Mouse (Mus musculus): ENCODE measurements around the gene Pkd2. TPM values are rescaled to one million over a fixed set of nuclear protein-coding genes. Genes with fewer than 3 reads are reported as not detected.

Gene Pkd2
- polyA plus RNA-seq, 1 experiment from 2014 or later, result 0.99 TPM

DNA sequence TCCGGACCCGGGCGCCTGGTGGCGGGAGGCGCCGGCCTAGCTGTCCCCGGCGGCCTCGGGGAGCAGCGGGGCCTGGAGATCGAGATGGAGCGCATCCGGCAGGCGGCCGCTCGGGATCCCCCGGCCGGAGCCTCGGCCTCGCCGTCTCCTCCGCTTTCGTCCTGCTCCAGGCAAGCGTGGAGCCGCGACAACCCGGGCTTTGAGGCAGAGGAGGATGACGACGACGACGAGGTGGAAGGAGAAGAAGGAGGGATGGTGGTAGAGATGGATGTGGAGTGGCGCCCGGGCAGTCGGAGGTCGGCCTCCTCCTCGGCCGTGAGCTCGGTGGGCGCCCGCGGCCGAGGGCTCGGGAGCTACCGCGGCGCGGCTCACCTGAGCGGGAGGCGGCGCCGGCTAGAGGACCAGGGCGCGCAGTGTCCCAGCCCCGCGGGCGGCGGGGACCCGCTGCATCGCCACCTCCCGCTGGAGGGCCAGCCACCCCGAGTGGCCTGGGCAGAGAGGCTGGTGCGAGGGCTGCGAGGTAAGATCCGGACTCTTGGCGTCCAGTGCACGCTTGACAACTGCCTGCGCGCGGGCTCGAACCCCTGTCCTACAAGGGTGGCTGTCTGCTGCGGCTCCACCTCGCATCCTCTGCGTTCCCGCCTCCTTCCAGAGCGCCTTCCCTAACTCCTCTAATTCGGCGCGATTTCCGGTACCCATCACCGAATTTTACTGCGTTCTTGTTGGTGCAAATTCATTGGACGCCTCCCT, 631 bp downstream of the Pkd2 start:
- WGBS (ENCODE audit: insufficient replicate concordance), result 2% methylated on average over 52 of the region's 82 CpGs
- Histone ChIP-seq H3K27me3 (ENCODE audit: control insufficient read depth, insufficient read depth, low read depth, low read length) (peaks cover 16% of the 10 kb centered on the region), H3K36me3 (ENCODE audit: control insufficient read depth, insufficient read depth) (no peaks in the 10 kb centered on the region), H3K4me3 (ENCODE audit: low read depth, low read length) (peak overlapping the region; percentile 65), H3K27ac (ENCODE audit: low read length) (no peak overlapping the region), H3K9me3 (replicated peaks; ENCODE audit: control insufficient read depth, low read length) (no peaks in the 10 kb centered on the region), H3K4me1 (ENCODE audit: control insufficient read depth, low read depth, low read length) (no peaks in the 10 kb centered on the region), H3K4me2 (ENCODE audit: low read depth, low read length) (peak overlapping the region; percentile 60), H3K9ac (ENCODE audit: low read depth, low read length) (peak overlapping the region; percentile 51)
- peak; percentile 54 for ATAC-seq (ENCODE audit: low read depth)

DNA sequence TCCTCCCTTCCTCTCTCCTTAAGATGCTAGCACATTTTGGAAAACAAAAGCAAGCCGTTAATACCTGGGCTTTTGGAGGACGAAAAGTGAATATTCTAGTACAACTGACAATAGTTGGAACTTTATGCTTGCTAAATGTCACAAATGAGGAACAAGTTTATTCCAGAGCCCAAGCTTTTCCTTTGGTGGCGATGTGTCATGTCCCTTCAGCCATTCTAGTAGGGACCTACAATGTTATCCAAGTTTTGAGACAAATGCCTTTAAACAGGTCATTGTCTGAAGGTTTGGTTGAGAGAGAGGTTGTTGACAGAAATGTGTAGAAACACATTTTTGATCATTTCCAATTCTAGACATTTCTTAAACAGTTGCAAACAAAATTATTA, 1.2 kb downstream of the Pkd2 start:
- H3K9ac ChIP-seq (ENCODE audit: low read depth, low read length), result no peak overlapping the region

GRCm38 (mm10) chr5:104460856-104461255, 1.6 kb downstream of the Pkd2 start:
- Histone ChIP-seq H3K4me2 (ENCODE audit: low read depth, low read length) (no peak overlapping the region), H3K27me3 (ENCODE audit: control insufficient read depth, insufficient read depth, low read depth, low read length) (peaks cover 16% of the 10 kb centered on the region), H3K9ac (ENCODE audit: low read depth, low read length) (no peak overlapping the region), H3K4me3 (ENCODE audit: low read depth, low read length) (no peak overlapping the region), H3K4me1 (ENCODE audit: control insufficient read depth, low read depth, low read length) (no peaks in the 10 kb centered on the region), H3K27ac (ENCODE audit: low read length) (no peak overlapping the region), H3K36me3 (ENCODE audit: control insufficient read depth, insufficient read depth) (no peaks in the 10 kb centered on the region), H3K9me3 (replicated peaks; ENCODE audit: control insufficient read depth, low read length) (no peaks in the 10 kb centered on the region)
- 76% methylated on average over 6 of the region's 7 CpGs for WGBS (ENCODE audit: insufficient replicate concordance)
- no peak for ATAC-seq (ENCODE audit: low read depth)

More for the DNA sequence above, 1.2 kb downstream of the Pkd2 start:
- no peaks in the 10 kb centered on the region for H3K36me3 ChIP-seq (ENCODE audit: control insufficient read depth, insufficient read depth)
- no peaks in the 10 kb centered on the region for H3K4me1 ChIP-seq (ENCODE audit: control insufficient read depth, low read depth, low read length)
- H3K9me3 ChIP-seq (replicated peaks; ENCODE audit: control insufficient read depth, low read length), result no peaks in the 10 kb centered on the region
- no peak for ATAC-seq (ENCODE audit: low read depth)
- H3K4me2 ChIP-seq (ENCODE audit: low read depth, low read length), result peak overlapping the region; percentile 60
- 30% methylated on average over 3 of the region's 3 CpGs for WGBS (ENCODE audit: insufficient replicate concordance)
- H3K27ac ChIP-seq (ENCODE audit: low read length), result no peak overlapping the region
- H3K27me3 ChIP-seq (ENCODE audit: control insufficient read depth, insufficient read depth, low read depth, low read length), result peaks cover 16% of the 10 kb centered on the region
- peak overlapping the region; percentile 65 for H3K4me3 ChIP-seq (ENCODE audit: low read depth, low read length)

DNA sequence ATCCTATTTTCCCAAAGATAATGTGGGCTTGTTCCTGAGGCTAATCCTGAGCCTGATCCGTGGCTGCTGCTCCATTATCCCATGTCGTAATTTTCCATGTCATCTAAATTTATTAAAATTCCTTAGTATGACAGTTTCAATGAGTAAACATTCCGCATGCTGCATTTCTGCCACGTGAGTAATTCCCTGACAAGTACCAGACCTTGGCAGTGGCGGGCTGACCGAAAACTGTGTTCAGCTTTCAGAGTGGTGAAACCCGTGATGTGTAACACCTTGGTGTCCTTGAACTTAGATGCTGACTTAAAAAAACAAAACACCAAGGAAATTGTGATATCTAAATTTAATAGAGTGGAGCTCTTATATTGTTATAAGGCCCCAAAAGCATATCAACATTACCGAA, 6.0 kb downstream of the Pkd2 start:
- 72% methylated on average over 8 of the region's 8 CpGs for WGBS (ENCODE audit: insufficient replicate concordance)
- no peak for ATAC-seq (ENCODE audit: low read depth)

DNA sequence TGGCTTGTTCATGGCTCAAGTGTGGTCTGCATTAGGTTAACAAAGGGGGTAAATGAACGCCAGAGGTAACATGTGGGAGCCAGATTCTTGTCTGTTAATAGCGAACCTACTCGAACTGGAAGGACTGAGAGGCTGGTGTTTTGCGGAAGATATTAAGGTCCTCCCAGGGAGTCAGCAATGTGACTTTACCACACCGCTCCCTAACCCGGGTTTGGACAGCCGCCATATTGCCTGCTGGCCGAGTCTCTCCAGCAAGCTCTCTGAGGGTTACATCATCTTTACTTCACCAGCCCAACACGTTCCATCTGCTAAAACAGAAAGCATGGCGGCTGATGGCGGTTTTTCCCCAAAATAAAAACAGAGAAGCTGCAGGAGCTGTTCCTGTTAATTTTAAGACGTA, 6.5 kb downstream of the Pkd2 start:
- H3K36me3 ChIP-seq (ENCODE audit: control insufficient read depth, insufficient read depth), result no peaks in the 10 kb centered on the region
- no peak overlapping the region for H3K4me2 ChIP-seq (ENCODE audit: low read depth, low read length)
- H3K27ac ChIP-seq (ENCODE audit: low read length), result no peak overlapping the region
- WGBS (ENCODE audit: insufficient replicate concordance), result 76% methylated on average over 12 of the region's 12 CpGs
- H3K9me3 ChIP-seq (replicated peaks; ENCODE audit: control insufficient read depth, low read length), result no peaks in the 10 kb centered on the region
- no peak overlapping the region for H3K4me3 ChIP-seq (ENCODE audit: low read depth, low read length)
- no peak for ATAC-seq (ENCODE audit: low read depth)
- no peak overlapping the region for H3K9ac ChIP-seq (ENCODE audit: low read depth, low read length)
- H3K27me3 ChIP-seq (ENCODE audit: control insufficient read depth, insufficient read depth, low read depth, low read length), result no peaks in the 10 kb centered on the region
- H3K4me1 ChIP-seq (ENCODE audit: control insufficient read depth, low read depth, low read length), result no peaks in the 10 kb centered on the region

More for the DNA sequence above, 6.0 kb downstream of the Pkd2 start:
- H3K9me3 ChIP-seq (replicated peaks; ENCODE audit: control insufficient read depth, low read length), result no peaks in the 10 kb centered on the region
- no peak overlapping the region for H3K27ac ChIP-seq (ENCODE audit: low read length)
- H3K36me3 ChIP-seq (ENCODE audit: control insufficient read depth, insufficient read depth), result no peaks in the 10 kb centered on the region
- H3K9ac ChIP-seq (ENCODE audit: low read depth, low read length), result no peak overlapping the region
- H3K4me1 ChIP-seq (ENCODE audit: control insufficient read depth, low read depth, low read length), result no peaks in the 10 kb centered on the region
- H3K27me3 ChIP-seq (ENCODE audit: control insufficient read depth, insufficient read depth, low read depth, low read length), result peaks cover 2% of the 10 kb centered on the region
- no peak overlapping the region for H3K4me2 ChIP-seq (ENCODE audit: low read depth, low read length)
- H3K4me3 ChIP-seq (ENCODE audit: low read depth, low read length), result no peak overlapping the region

DNA sequence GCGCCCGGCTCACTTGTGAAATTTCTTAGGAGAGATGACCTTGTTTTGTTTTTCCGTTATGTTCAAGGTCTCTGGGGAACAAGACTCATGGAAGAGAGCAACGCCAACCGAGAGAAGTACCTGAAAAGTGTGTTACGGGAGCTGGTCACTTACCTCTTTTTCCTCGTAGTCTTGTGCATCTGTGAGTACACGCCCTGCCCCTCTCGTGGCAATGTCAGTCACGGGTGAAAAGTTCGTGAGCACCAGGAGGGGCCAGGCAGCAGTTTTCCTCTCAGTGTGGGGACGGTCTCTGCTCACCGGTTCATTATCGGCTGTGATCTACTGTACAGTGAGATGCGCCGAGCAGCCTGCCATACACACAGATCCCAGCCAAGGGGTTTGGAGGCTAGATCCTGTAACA, 7.6 kb downstream of the Pkd2 start:
- WGBS (ENCODE audit: insufficient replicate concordance), result 81% methylated on average over 16 of the region's 16 CpGs

GRCm38 (mm10) chr5:104468586-104468985, 9.3 kb downstream of the Pkd2 start:
- Histone ChIP-seq H3K4me2 (ENCODE audit: low read depth, low read length) (no peak overlapping the region), H3K27me3 (ENCODE audit: control insufficient read depth, insufficient read depth, low read depth, low read length) (no peaks in the 10 kb centered on the region), H3K9me3 (replicated peaks; ENCODE audit: control insufficient read depth, low read length) (no peaks in the 10 kb centered on the region), H3K27ac (ENCODE audit: low read length) (no peak overlapping the region), H3K36me3 (ENCODE audit: control insufficient read depth, insufficient read depth) (no peaks in the 10 kb centered on the region), H3K4me1 (ENCODE audit: control insufficient read depth, low read depth, low read length) (no peaks in the 10 kb centered on the region), H3K4me3 (ENCODE audit: low read depth, low read length) (no peak overlapping the region), H3K9ac (ENCODE audit: low read depth, low read length) (no peak overlapping the region)
- ATAC-seq (ENCODE audit: low read depth), result no peak
- 64% methylated on average over 5 of the region's 5 CpGs for WGBS (ENCODE audit: insufficient replicate concordance)

More for the DNA sequence above, 7.6 kb downstream of the Pkd2 start:
- Histone ChIP-seq H3K27ac (ENCODE audit: low read length) (no peak overlapping the region), H3K9ac (ENCODE audit: low read depth, low read length) (no peak overlapping the region), H3K4me2 (ENCODE audit: low read depth, low read length) (no peak overlapping the region), H3K9me3 (replicated peaks; ENCODE audit: control insufficient read depth, low read length) (no peaks in the 10 kb centered on the region), H3K36me3 (ENCODE audit: control insufficient read depth, insufficient read depth) (no peaks in the 10 kb centered on the region), H3K4me3 (ENCODE audit: low read depth, low read length) (no peak overlapping the region), H3K27me3 (ENCODE audit: control insufficient read depth, insufficient read depth, low read depth, low read length) (no peaks in the 10 kb centered on the region), H3K4me1 (ENCODE audit: control insufficient read depth, low read depth, low read length) (no peaks in the 10 kb centered on the region)
- no peak for ATAC-seq (ENCODE audit: low read depth)

DNA sequence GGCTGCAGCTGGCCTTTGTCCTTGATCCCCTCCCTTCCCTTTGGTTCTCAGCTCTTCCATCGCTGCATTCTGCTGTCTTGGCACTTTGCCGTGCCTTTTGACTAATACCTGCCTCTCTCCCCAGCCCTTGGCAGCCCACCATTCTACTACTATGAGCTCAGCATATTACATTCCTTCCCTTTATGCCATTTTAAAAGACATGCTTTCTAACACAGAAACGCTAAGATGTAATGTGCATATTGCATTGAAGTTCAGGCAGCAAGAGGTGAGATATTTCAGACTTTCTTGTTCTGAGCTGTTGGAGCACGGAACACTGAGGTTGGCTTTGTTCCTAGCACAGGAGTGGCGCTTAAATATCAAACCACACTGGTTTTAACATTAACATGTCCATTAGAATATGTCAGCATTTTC, 11.7 kb downstream of the Pkd2 start:
- H3K27ac ChIP-seq (ENCODE audit: low read length), result no peak overlapping the region
- no peak overlapping the region for H3K9ac ChIP-seq (ENCODE audit: low read depth, low read length)
- H3K4me2 ChIP-seq (ENCODE audit: low read depth, low read length), result no peak overlapping the region
- H3K4me3 ChIP-seq (ENCODE audit: low read depth, low read length), result no peak overlapping the region
- H3K36me3 ChIP-seq (ENCODE audit: control insufficient read depth, insufficient read depth), result no peaks in the 10 kb centered on the region
- H3K4me1 ChIP-seq (ENCODE audit: control insufficient read depth, low read depth, low read length), result no peaks in the 10 kb centered on the region
- H3K9me3 ChIP-seq (replicated peaks; ENCODE audit: control insufficient read depth, low read length), result no peaks in the 10 kb centered on the region
- WGBS (ENCODE audit: insufficient replicate concordance), result 65% methylated on average over 5 of the region's 5 CpGs
- no peak for ATAC-seq (ENCODE audit: low read depth)
- H3K27me3 ChIP-seq (ENCODE audit: control insufficient read depth, insufficient read depth, low read depth, low read length), result no peaks in the 10 kb centered on the region

DNA sequence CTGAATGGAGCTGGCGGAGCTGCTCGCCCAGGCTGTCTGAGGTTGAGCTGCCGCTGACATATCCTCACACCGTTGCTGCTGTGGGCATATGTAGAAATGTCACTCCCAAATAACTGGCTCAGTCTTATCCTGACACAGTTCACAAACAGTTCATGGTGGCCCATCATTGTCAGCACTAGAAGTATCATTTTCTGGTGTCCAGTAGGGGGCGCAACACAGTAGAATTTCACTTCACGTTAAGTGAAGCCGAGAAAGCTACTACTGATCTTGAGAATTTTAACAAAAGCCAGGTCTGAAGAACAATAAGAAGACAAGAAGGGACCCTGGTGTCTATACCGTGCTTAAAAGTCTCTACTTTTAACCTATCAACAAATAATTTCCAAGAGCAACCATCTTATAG, 13.1 kb downstream of the Pkd2 start:
- Histone ChIP-seq H3K4me1 (ENCODE audit: control insufficient read depth, low read depth, low read length) (no peaks in the 10 kb centered on the region), H3K9ac (ENCODE audit: low read depth, low read length) (no peak overlapping the region), H3K4me2 (ENCODE audit: low read depth, low read length) (no peak overlapping the region), H3K36me3 (ENCODE audit: control insufficient read depth, insufficient read depth) (no peaks in the 10 kb centered on the region), H3K4me3 (ENCODE audit: low read depth, low read length) (no peak overlapping the region), H3K27ac (ENCODE audit: low read length) (no peak overlapping the region), H3K9me3 (replicated peaks; ENCODE audit: control insufficient read depth, low read length) (no peaks in the 10 kb centered on the region), H3K27me3 (ENCODE audit: control insufficient read depth, insufficient read depth, low read depth, low read length) (no peaks in the 10 kb centered on the region)
- no peak for ATAC-seq (ENCODE audit: low read depth)
- 80% methylated on average over 8 of the region's 8 CpGs for WGBS (ENCODE audit: insufficient replicate concordance)

All from liver, embryonic 16.5 days (tissue).